Mouse (Mus musculus): ENCODE measurements at regions not wholly inside any gene's neighbourhood (a gene's known extent, or its start where the extent isn't known, plus 50 kb on each side); places are given as distances from the start of the nearest gene placed in this dataset.
"Not testable (repeated sequence)": the region's sequence is repeated elsewhere in the genome, so short reads cannot be mapped to it uniquely, and the experiment has no call there.

DNA sequence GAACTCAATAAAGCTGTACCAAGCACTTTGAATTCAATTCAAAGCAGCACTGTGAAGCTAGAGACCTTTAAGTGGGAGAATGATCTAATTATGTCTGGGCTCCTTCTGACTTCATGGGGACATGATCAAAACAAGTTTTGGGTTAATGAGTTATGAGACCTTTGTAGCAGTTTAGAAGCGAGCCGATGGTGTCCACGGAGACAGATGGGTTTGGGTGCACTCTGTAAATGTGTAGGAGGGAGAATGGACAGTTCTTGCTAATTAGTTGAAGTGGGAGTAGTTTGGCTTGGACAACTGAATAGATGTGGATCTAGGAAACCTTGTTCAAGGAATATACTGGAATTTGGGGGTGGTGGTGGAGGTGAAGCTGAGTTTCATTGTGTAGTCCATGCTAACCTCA is 186.3 kb upstream of the Cldn34b3 start:
- no peak for DNase-seq

DNA sequence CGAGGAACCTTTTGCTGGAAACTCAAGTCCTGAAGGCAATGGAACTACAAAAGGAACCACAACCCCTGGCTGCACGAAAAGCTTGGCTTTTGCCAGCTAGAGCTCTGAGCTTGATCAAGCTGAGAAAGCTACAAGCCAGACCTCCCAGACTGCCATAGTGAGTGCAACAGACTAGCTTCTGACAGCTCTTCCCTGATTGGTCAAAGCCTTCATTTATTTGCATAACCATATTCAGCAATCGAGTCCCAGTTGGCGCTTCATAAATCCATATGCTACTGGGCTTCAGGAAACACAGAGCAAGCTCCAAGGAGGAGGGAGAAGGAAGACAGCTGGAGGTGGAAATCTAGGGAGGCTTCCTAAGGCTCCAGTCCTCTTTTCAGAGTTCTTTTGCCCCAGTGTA is 181.4 kb upstream of the Cldn34b3 start:
- DNase-seq, result no peak

DNA sequence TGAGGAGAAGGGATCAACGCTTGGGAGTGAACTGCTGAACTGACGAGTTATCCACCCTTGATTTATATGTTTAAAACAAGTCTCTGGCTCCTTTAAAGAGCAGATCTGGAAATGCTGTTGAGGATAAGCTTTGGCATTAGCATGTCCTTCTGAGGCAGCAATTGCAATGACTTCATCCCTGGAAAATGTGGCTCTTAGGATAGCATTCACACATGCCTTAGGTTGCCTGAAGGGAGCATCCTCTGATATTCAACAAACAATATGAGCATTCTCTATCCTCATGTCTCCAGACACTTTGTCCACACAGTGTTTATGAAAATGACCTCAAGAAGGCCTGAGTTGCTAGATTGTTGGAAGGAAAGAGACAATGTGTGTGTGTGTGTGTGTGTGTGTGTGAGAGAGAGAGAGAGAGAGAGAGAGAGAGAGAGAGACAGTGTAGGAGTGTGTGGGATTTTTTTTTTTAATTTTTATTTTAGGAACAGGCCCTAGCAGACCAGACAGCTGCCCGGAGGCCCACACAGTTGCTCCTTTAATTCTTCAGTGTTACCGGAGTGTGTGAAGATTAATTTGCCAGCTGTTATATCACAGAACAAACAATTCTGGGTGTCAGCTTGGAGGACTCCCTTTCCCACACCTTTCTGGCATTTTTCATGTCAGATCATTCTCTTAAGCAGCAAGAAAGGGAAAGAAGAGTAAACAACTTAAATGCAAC is 153.2 kb upstream of the Cldn34b3 start:
- DNase-seq, result no peak

DNA sequence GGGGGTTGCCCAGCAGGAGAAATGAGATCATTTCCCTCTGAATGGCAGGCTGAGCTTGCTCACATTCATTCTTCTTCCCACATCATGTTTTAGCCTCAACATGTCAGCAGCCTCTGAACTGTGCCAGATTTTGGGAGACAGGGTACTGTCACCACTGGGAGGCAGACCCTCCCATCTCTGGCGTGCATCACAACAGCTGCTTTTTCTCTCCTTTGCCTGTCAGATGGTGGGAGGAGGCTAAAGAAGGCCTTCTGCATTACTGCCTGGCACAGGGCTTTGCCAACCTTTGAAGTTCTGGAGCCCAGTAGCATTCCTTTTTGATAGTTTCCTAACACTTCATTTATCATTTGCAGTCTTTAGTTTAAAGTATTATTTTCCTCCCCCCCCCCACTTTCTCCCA is 148.0 kb upstream of the Cldn34b3 start:
- DNase-seq, result no peak

DNA sequence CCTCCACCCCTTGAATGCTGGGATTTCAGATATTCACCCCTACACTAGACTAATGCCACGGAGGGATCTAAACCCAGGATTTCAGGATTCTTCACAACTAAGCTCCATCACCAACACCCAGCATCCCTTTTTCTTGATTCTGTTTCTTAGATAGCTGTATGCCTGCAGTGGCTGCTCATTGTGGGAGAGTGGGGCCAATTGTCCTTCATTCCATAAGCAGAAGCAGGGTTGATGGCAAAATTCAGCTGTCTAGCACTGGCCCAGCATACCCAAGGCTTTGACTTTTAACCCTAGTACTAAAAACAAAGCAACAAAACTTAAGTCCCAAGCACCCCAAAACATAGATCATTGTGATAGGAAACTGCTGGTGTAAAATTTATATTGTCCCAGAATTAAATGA is 147.5 kb upstream of the Cldn34b3 start:
- DNase-seq, result no peak

DNA sequence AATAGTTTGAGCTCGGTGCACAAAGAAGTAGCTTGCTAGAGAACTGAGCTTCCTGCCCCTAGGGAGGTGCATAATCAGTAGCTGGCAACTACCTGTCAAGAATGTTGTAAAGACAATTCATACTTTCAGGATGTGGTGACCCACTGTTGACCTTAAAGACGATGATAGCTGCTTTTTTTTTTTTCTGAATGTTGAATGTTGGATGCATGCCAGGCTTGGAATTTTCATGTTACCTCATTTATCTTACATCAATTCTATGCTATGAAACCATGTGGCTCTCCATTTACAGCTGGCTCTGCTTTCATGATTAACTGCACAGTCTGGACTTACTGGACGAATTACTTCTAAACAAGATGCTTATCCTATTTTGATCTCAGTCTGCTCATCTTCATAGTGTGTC is 143.2 kb upstream of the Cldn34b3 start:
- no peak for DNase-seq

DNA sequence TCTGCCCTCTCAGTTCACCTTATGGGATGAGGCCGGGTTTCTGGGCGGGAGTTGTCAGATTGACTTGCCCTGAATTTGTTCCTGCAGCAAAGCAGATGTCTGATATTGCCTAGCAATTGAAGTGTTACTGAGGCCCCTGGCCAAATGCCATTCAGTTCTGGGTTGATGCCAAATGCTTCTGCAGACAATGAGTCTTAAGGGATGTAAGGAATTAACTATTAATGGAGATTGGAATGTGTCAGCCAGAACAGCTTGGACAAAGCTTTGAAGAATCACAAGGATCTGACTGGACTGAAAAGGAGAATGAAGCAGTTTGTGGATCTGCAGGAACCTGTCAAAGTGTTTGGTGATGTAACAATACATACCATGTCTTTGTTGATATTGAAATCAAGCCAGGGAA is 140.7 kb upstream of the Cldn34b3 start:
- no peak for DNase-seq

DNA sequence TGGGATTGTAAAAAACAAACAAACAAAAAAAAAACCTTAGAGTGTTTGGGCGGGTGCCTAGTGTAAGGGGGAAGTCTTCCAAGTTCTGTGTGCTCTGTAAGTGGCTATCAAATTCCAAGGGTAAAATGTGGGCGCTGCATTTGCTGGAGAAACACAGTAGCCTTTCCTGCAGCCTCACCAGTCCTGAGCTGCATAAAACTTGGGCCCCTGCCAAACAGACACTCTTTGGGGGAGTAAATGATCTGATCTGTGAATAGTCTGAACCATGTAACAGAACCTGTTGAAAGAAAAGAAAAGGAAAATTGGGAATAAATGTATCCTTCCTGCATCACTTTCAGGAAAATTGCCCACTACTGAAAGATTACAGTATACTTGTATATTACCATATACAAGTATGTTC is 126.4 kb upstream of the Cldn34b3 start:
- DNase-seq, result no peak

DNA sequence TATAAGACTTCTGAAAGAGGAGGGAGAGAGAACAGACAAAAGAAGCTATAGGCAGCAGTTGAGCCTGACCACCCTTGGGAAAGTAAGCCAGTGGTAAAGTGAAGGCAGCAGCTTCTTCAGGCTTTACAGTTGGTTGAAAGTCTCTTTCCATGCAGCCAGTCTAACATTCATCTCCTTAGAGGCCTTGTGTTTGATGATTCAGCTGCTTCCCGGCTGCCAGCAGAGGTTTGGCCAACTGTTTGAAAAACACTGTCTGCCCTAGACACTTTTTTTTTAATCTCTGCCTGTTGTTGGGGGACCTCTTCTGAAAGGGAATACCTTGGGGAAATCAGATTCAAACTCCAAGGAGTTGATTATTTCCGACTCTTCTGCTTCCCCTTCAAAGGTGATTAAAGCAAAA is 123.1 kb upstream of the Cldn34b3 start:
- no peak for DNase-seq

DNA sequence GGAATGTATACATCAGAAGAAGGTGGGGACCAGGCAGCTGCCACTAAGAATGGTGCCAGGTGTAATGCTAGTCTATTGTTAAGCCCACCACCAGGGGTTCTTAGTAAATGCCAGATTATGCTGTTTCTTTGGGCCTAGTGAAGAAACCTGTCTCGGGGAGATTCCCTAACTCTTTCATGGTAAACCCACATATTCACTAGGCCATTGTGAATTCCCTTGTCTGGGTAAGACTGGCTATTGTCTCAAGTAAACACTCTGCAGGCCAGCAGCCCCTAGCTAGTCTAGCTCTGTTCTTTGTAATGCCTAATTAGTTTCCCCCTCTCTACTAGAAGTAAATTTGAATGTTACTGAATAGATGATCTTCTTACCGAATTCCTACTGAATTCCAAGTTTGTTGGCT is 89.3 kb upstream of the Cldn34b3 start:
- not testable (repeated sequence) for DNase-seq

DNA sequence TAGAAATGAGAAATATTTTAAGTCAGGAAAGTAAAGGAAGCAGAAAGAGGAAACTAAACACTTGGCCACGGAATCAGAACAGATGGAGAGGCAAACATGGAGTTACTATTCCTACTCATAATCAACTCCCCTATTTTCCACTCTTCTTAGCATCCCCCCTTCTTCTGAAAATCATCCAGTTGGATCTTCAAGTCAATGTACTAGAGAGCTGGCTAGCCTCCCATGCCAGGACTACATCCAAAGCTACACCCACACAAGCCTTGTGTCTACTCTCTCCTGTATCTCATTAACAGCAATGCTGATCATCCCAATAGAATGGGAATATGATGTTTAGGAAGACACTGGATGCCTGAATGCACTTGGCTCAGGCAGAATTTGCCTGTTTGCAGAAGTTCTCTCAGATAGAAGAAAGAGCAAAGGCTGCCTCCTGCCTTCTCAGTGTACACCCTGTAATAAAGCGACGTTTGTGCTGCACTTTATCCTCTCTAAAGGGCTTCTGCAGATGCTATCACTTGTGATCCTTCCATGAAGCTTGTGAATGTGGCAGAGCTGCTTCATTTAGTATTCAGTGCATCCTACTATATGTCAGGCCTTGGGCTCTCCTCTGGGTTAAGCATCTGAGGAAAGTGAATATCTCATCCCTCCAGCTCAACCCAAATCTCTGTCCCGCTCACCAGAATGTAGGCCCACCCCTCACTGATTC is 82.5 kb upstream of the Cldn34b3 start:
- no peak for DNase-seq

DNA sequence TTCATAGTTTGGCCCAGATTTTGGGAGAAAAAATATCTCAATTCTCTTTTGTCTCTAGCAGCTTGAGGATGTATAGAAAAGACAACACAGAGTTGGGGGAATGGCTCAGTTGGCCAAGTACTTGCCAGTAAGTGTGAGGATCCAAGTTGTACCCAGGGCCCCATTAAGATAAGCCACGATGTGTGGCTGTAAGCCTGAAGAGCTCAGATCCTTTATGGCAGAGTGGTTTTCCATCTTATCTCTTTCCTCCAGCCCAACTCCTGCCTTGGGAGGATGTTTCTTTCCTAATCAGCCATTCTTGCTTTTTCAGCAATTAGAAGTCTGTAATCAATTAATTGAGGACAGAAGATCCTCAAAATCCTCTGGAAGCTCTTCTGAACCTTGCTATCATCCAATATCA is 63.5 kb upstream of the Cldn34b3 start:
- DNase-seq, result no peak

DNA sequence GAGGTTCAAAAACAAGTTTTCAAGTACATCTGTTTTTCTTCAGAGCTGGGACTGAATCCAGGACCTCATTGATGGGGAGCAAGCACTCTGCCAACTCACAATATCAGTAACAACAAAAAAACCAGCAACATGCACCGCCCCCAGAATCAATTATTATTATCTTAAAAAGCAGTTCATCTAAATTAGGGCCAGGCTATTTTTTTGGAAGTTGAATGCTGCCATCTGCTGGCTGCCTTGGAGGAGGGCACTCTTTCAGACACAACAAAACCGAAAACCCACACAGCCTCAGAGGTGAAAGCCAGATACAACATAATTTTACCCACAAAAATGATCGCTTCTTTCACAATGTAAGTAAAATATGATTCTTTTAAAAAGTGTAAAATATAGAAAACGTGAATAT is 62.7 kb upstream of the Cldn34b3 start:
- peak; percentile 23 for DNase-seq

Measured in embryo, embryonic 11 days (tissue).